Mouse (Mus musculus): ENCODE results near the gene Tkt.
"Not testable (repeated sequence)": the region's sequence is repeated elsewhere in the genome, so short reads cannot be mapped to it uniquely, and the experiment has no call there.

Gene Tkt

DNA sequence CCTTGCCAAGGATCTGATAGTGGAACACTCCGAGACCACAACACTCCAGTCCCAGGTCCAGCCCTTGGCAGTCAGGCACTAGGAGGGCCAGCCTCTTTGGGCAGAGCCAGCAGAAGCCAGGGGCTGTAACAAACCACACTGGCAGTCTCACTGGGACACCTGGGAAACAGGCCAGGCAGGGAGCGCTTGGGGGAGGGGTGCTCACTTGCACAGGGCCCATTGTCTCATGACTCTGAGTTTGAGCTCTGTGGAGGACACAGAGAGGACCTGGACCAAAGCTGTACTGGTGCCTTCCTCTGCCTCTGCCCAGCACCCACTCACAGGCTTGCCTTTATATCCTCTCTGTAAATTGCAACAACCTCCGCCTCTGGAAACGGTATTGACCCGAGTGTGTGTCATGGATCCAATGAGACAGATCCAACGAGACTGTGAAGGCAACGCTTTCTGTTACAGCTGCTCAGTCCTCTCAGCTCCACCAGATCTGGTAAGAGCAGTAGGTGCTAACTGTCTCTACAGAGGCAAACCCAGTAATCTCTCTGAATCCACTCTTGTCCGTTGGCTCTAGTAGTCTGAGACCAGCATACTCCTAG is at the start of gene Tkt:
TSS of gene Tkt (plus strand) at position 229 of the 590 bp plus-strand sequence.
- no peak for DNase-seq (ENCODE audit: low read depth)

DNA sequence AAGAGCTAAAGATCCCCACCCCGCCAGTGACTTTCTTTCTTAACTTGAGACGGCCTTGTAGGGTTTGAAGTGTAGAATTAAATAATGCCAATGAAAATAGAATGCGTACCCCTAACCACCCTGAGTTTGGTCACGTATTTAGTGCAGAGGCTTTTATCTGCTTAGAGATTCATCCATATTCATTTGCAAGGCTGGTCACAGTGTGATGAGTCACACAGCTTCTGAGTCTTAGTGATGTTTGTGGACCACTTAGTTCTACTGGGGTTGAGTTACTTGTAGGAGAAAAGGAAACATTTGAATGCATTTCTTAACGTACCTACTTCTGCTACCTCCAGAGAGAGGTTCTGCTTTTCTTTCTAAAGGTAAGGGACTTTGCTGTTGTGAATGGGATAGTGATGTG is 43.2 kb upstream of the Tkt start:
- no peak for DNase-seq (ENCODE audit: low read depth)

DNA sequence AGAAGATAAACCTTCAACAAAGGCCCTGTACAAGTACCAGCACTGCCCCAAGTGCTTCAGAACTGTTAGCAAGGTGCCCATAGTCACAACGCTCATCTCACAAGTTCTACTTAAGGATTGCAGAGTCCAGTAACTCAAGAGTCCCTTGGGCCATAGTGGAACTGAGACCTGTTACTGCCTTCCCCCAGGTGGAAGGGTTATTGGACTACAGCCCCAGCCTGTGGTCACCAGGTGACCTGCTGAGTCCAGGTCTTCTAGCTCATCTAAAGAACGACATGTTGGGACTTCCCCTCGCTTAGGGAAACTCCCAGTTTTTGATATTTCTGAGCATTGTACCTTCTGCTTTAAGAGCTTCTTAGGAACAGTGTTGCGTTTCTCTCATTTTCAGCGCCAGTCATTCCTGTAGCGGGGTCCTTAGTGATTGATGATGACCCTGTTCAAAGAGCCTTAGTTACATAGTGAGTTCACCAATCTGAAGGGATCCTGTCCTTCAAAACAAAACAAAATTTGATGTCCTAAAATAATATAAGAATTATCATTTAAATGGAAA is 37.9 kb upstream of the Tkt start:
- DNase-seq (ENCODE audit: low read depth): no peak

DNA sequence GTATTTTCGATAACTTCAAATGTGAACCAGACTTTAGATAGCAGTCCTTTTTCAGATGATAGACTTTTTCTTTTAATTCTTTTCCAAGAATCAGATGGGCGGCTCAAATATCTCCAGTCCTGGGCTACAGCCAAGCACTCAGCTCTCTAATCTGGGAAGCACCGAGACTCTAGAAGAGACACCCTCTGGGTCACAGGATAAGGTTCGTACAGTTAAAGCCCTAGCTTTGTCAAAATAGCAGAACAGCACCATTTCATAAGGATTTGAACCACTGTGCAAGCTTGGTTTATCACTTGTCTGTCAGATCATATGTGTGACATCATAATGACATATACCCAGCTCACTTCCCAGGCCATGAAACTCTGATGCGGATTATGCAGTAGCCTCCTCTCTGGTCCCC is 35.3 kb upstream of the Tkt start:
- no peak for DNase-seq (ENCODE audit: low read depth)

DNA sequence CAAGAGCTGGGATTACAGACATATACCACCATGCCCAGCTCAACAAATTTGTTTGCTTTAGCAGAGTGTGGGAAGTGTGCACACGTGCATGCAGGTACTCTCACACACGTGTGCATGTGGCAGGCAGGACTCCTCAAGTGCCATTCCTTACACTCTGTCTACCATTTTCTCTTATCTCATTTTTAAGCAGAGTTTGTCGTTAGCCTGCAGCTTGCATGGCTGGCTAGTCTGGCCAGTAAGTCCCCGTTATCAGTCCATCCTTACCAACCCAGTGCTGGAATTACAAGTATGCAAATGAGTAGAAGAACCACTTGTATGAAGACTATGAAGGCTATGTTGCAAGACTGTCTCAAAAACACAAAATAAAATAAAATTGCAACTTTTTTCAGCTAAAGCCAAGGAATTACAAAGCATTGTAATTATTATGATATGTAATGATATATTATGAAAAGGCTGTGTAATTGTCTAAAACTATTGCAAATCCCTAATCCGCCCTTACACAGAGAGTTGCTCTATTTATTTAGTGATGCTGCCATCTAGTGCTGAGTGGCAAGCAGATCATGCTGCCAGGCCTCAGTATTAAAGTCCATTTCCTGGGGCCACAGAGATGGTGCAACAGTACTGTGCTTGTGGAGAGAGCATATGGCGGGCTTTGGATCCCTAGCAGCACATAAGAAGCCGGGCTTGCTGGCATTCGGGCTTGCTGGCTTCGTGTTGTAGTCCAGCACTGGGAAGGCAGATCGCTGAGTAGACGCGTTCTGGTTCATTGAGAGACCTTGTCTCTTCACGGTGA is 32.0 kb upstream of the Tkt start:
- peak; percentile 32 for DNase-seq (ENCODE audit: low read depth)

DNA sequence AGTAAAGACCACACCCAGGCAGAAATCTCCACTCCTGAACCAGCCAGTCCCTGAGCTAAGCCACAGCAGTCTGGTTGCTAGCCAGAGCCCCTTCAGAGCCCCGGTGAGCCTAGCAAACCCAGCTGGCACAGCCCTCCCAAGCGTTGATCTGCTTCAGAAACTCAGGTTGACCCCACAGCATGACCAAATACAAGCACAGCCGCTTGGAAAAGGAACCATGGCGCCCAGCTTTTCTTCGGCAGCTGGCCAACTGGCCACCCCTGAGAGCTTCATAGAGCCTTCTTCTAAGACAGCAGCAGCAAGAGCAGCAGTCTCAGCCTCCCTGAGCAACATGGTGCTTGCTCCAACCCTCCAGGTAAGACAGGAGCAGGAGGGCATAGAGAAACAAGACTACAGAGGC is 28.8 kb upstream of the Tkt start:
- no peak for DNase-seq (ENCODE audit: low read depth)

DNA sequence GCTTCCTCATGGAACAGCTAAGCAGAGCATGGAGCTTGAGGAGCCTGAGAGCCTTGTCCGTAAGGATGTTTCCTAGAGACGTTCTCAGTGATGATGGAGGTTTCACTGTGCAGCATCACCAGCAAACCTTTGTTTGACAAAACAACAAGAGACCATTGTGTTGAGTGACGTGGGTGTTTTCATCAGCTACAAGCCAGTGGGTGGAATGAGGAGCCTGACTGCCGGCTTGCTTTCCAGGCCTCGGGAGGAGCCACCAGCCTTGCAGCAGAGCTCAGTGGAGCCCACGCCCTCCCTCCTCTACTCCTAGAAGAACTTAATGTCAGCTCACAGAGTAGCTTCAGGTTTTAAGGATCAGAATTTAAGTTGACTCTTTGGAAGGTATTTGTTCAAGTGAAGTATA is 24.8 kb upstream of the Tkt start:
- DNase-seq (ENCODE audit: low read depth): no peak

DNA sequence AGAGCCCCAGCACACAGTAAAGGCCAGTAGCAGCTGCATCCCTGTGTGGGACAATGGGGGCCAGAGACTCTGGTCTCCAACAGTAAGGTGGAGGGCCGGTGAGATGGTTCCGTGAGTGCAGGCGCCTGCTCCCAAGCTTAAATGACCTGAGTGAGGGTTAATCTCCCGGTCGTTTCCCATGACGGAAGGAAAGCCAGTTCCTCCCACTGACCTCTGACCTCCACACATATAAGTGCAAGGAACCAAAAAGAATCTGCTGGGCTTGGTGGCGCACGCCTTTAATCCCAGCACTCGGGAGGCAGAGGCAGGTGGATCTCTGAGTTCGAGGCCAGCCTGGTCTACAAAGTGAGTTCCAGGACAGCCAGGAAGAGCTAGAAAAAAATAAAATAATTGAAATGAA is 19.8 kb upstream of the Tkt start:
- DNase-seq (ENCODE audit: low read depth): no peak

DNA sequence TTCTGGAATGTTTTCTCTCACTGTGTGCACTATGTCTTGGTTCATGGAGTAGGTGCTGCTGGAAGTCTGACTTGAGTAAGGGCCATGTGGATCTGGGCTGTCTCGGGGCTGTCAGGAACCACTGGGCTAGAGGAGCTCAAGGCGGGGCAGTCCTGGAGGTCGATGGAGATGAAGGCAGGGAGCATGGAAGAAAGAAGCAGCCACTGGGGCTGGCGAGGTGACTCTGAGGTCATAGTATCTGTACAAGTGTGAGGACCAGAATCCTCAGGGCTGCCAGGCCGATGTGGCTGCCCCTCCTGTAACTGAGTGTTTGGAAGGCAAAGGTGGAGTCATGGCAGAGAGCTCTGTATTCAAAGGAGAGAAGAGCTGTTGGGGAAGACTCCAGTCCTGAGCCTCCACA is 19.2 kb upstream of the Tkt start:
- no peak for DNase-seq (ENCODE audit: low read depth)

DNA sequence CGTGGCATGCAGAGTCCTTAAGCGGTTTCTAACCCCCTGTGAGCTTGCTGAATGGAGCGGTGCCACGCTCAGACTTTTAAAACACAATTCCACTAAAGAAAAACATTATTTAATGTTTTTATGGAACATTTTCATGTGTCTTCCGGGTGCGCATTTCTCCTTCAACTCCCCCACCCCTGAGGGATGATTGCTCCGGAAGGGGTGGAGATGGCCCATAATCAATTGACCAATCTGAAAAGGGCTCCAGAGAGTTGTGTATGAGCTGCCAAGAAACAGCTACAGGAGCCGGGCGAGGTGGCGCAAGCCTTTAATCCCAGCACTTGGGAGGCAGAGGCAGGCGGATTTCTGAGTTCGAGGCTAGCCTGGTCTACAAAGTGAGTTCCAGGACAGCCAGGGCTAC is 18.7 kb upstream of the Tkt start:
- no peak for DNase-seq (ENCODE audit: low read depth)

DNA sequence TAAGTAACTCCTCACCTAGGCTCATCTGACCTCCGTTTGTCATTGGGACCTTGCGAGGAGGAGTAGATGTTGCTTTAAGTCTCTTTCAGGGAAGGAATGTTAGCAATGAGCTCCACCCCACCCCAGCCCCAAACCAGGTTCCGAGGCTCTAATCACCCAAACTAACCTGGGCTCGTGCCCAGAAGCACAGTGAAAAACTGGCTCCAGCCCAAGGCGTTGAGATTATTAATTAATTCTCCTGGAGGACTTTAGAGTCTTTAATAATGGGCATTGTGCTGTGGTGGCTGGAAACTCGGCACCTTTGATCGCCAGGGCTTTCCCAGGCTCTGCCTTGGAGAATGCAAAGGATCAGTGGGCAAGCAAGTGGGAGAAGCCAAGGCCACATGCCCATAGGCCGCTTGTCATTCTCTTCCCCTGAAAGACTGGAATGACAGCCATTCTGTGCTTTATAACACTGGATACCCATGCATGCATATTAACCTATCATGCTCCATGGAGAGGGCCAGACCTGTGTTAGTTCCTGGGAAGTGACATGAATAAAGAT is 17.4 kb upstream of the Tkt start:
- no peak for DNase-seq (ENCODE audit: low read depth)

DNA sequence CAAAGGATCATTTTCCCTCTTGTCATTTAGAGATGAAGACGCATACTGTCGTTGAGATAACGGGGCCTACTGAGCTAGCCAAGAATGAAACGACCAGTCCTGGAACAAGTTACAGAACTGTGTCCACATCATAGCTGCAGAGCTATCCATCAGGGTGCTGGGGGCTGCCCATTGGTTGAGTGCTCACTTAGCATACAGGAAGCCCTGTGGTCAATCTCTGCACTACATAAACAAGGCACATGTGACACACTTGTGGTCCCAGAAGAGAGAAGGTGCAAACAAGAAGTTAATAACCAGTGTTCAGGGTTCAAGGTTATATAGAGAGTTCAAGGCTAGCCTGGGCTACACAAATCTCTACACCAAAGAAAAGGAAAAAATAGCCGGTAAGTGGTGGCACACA is 16.7 kb upstream of the Tkt start:
- DNase-seq (ENCODE audit: low read depth): peak; percentile 30

DNA sequence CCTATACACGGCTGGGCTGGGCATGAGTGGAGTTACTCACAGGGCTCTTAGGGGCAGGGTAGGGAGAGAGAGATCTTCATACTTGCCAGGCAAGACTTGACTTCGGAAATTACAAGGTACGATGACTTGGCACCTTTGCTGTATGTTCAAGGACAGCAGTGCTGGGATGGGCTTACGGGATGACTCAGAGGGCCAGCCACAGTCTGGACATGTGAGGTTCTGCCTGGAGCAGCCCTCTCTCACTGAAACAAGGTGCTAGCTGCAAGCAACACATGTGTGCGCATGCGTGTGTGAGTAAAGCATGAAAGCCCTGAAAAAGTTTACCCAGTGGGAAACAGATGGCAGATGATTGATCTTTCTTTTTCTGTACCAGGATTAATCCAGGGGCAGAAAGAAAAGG is 16.3 kb upstream of the Tkt start:
- DNase-seq (ENCODE audit: low read depth): no peak

DNA sequence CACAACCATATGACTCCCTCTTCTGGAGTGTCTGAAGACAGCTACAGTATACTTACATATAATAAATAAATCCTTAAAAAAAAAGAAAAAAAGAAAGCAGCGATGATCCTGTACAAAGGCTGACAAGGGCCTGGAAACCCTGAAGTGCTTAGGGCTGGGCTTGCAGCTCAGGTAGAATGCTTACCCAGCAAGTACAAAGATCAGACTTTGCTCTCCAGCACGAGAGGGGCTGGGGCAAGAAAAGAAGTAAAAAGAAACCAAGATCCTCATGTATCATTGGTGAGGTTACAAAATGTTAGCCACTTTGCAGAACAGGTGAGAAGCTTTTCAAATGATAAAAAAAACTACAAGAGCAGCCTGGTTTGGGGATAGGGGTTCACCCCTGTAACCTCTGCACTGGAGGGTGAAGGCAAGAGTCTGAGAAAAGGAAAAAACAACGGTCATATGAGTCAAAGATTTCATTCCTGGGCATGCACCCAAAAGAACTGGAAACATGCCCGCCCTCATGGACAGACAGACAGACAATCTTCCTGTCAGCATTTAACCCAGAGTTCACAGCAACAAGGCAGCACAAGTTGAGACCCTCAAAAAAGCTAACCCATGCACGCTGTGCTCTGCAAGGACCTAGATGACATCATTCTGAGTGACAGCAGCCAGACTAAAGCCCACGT is 14.2 kb upstream of the Tkt start:
- DNase-seq (ENCODE audit: low read depth): no peak

DNA sequence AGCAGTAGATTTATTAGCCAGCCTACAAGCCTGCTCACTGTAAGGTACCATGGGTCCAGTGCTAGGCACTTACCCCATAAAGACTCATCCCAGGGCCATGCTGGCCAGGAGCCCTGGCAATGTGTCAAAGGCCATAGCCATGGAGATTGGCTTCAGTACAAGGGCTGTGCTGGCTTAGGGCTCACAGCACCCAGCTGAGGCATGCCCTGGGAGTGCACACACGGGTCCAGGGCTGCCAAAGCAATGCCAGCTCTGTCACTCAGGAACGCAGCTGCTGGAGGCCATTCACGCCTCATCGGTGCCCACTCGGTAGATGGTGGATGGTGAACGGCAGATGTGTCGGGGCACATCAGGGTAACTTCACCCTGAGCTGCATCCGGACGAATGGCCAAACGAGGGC is 6.6 kb upstream of the Tkt start:
- no peak for DNase-seq (ENCODE audit: low read depth)

DNA sequence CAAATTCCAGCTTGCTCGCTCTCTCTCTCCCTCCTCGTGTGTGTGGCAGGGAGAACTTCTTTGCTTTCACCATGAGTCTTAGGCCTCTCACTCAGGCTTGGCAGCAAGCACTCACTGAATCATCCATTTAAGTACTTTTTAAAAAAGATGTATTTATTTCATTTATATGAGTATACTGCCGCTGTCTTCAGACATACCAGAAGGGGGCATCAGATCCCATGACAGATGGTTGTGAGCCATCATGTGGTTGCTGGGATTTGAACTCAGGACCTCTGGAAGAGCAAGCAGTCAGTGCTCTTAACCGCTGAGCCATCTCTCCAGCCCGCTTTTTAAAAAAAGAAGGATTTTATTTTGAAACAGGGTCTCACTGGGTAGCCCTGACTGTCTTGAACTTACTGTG is 4.8 kb upstream of the Tkt start:
- not testable (repeated sequence) for DNase-seq (ENCODE audit: low read depth)

DNA sequence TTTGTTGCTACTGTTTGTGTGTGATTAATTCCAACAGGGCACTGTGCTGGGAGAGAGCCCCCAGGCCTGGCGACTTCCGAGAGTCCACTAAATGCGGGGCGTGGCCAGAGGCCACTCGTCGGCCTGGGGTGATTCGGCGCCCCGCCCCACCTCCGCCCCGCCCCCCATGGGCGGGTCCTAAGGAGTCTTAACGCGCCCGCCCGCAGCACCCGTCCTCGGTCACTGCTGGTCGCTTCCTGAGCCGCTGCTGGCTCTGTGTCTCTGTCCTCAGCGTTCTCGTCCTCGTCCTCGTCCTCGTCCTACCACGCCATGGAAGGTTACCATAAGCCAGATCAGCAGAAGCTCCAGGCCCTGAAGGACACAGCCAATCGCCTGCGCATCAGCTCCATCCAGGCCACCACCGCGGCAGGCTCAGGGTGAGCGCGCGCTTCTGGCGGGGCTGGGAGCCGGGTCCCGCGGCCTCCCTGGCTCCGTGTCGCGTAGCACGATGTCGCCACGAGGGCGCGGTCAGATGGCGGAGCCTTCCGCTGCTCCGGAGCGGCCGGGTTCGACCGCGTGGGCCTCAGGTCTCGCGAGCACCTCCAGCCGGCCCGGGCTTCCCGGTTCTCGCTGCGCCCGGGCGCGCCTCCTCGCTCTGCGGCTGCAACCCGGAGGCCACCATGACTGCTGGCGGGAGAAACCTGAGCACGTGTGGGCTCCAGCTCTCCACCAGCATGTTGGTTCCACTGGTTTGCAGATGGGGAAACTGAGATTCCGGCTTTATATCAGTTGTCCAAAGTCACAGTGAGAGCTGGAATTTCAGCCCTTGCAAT is 1.0 kb downstream of the Tkt start:
- DNase-seq (ENCODE audit: low read depth): peak; percentile 96

DNA sequence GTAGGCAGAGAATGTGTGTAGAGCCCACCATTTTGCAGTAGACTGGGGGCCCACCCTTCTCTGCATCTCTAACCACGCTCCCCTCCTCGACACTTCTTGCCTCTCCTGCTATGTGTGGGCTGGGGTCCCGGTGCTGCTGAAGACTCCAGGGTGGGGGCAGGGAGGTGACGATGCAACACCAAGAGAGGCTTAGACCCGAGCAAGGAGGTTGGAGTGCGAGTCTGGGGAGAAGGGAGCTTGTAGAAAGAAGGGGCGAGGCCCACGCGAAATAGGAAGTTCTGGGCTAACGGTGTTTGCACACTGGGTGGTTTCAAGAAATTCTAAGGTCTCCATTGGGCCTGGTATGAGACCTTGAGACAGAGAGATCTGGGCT is 1.6 kb downstream of the Tkt start:
- DNase-seq (ENCODE audit: low read depth): peak; percentile 51

DNA sequence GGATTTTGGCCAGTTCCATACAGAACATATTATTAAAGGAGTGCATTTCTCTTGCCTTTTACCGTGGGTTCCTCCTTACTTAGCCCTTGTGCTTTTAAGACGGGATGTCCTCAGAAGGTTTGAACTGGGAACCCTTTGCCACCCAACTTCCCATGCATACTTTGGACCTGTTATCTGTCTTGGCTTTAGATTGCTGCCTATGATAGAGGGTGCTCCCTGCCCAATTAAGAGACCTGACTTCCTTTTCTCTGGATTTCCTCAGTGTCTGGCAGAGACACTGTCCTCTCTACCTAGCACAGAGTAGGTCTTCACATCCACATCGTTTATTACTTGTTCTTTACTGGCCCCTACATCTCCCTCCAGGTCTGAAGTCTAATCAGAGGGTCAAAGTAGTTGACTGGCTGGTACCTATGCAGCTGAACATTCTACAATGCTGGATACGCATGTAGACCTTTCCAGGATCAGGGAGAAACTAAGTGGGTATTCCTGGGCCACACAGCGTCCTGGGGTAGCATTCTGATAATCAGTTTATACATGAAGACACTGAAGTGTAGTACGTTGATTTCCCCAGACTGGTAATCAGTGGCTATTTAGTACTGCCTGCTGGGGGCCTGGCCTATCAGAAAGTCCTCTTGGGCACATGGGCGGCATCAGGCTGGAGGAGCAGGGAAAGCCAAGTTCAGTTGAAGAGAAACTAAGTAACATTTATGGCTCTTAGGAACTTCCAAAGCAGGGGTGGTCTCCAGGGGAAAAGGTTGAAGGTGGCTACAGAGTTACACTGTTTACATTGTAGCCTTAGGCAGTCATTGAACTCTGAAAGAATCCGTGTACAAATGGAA is 2.3 kb downstream of the Tkt start:
- no peak for DNase-seq (ENCODE audit: low read depth)

DNA sequence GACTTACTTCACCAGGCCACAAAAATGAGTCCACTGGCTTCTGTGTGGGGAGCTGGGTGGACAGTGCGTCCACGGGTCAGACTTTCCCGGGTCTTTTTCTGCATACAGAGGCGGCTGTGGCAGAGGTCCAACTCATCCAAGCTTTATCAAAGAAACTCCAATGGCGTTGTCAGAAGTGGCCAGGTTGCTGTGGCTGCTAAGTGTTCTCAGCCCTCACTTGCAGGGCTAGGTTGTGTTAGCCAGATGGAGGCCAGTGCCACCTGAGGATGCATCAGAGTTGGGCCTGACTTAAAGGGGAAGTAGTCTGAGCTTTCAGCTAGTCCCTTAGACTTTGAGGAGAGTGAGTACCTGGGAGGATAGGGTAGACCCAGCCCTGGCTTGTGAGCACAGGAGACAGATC is 3.4 kb downstream of the Tkt start:
- no peak for DNase-seq (ENCODE audit: low read depth)

DNA sequence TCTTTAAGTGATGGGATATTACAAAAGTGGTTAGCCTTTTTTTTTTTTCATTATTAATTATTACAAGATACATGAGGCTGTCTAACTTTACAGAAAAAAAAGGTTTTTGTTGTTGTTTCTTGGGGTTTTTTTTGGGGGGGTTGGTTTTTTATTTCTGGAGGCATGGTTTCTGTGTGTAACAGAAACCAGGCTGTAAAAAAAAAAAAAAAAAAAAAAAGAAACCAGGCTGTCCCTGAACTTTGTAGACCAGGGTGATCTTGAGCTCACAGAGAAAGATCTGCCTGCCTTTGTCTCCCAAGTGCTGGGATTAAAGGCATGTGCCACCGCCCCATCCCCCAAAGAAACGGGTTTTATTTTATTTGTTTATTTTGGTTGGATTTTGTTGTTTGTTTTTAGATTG is 3.8 kb downstream of the Tkt start:
- no peak for DNase-seq (ENCODE audit: low read depth)

All from induced T-regulatory cell, adult 2 months (primary cell).